Mouse (Mus musculus) myocyte (in vitro differentiated cells): ENCODE results near the gene Rnf207. TPM values are rescaled to one million over a fixed set of nuclear protein-coding genes. Genes with fewer than 3 reads are reported as not detected.

Experiments
- H3K27me3 ChIP-seq: one replicate; pipeline ENCODE4 v1.6.1; 2011; ENCODE audit not compliant: control insufficient read depth, insufficient read depth, insufficient read length
- H3K36me3 ChIP-seq: one replicate; pipeline ENCODE4 v1.6.1; 2011; ENCODE audit not compliant: control insufficient read depth, insufficient read depth
- H3K4me2 ChIP-seq: one replicate; pipeline ENCODE4 v1.6.1; 2011; ENCODE audit warnings: low read depth, control low read depth
- H3K4me3 ChIP-seq: one replicate; pipeline ENCODE4 v1.5.1; 2011; ENCODE audit warnings: mild to moderate bottlenecking, control low read depth, moderate library complexity
- H3K79me2 ChIP-seq: one replicate; pipeline ENCODE4 v1.6.1; 2011; ENCODE audit not compliant: control insufficient read depth, insufficient read depth
- H3ac ChIP-seq: one replicate; pipeline ENCODE4 v1.6.1; 2011; ENCODE audit not compliant: control insufficient read depth, insufficient read length
- CEBPB ChIP-seq: IDR thresholded peaks from 2 replicates; pipeline ENCODE4 v1.6.1; 2011; ENCODE audit warnings: mild to moderate bottlenecking, moderate library complexity; ENCODE audit not compliant: poor library complexity, insufficient read depth, severe bottlenecking
- E2F4 ChIP-seq: IDR thresholded peaks from one replicate; pipeline ENCODE4 v1.6.1; 2011; ENCODE audit warnings: mild to moderate bottlenecking, control low read depth, moderate library complexity; ENCODE audit not compliant: insufficient read depth
- MAX ChIP-seq: IDR thresholded peaks from one replicate; pipeline ENCODE4 v1.6.1; 2011; ENCODE audit warnings: low read depth, mild to moderate bottlenecking, control low read depth
- MYOD1 ChIP-seq, 3 experiments: IDR thresholded peaks; one replicate each; pipeline ENCODE4 v1.6.1; 2011; ENCODE audit warnings: control low read depth in 2 of 3, low read depth in 2 of 3, mild to moderate bottlenecking in 2 of 3, moderate library complexity in 1 of 3; ENCODE audit not compliant: insufficient read length in 2 of 3, control insufficient read depth in 1 of 3
- MYOG ChIP-seq, 3 experiments: IDR thresholded peaks; one replicate each; pipeline ENCODE4 v1.6.1; 2011; ENCODE audit warnings: control low read depth in 2 of 3, low read depth in 2 of 3, mild to moderate bottlenecking in 2 of 3; ENCODE audit not compliant: insufficient read length in 2 of 3, control insufficient read depth in 1 of 3, insufficient read depth in 1 of 3
- POLR2A ChIP-seq: IDR thresholded peaks from one replicate; pipeline ENCODE4 v1.6.1; 2011; ENCODE audit warnings: low read depth, mild to moderate bottlenecking, control low read depth, moderate library complexity; ENCODE audit not compliant: insufficient read length
- POLR2AphosphoS2 ChIP-seq: IDR thresholded peaks from one replicate; pipeline ENCODE4 v1.6.1; 2011; ENCODE audit warnings: low read depth, control low read depth; ENCODE audit not compliant: insufficient read length
- REST ChIP-seq: IDR thresholded peaks from one replicate; pipeline ENCODE4 v1.6.1; 2011; ENCODE audit warnings: mild to moderate bottlenecking, control low read depth, moderate library complexity; ENCODE audit not compliant: insufficient read depth, insufficient read length
- SRF ChIP-seq: IDR thresholded peaks from one replicate; pipeline ENCODE4 v1.6.1; 2011; ENCODE audit warnings: low read depth; ENCODE audit not compliant: control insufficient read depth, insufficient read length
- TCF12 ChIP-seq: IDR thresholded peaks from one replicate; pipeline ENCODE4 v1.6.1; 2011; ENCODE audit warnings: mild to moderate bottlenecking, control low read depth; ENCODE audit not compliant: poor library complexity, insufficient read depth, severe bottlenecking
- TCF3 ChIP-seq: IDR thresholded peaks from one replicate; pipeline ENCODE4 v1.6.1; 2011; ENCODE audit warnings: low read depth, control low read depth; ENCODE audit not compliant: insufficient read length
- USF1 ChIP-seq: IDR thresholded peaks from one replicate; pipeline ENCODE4 v1.6.1; 2011; ENCODE audit warnings: low read depth, mild to moderate bottlenecking, control low read depth, moderate library complexity
- polyA plus RNA-seq: library from polyadenylated mRNA; unstranded; fragments of >200 nt; fragmentation: generic; extraction: Trizol; gene quantifications from one replicate; pipeline ENCODE4 v1.2.1, GENCODE M21; 2012; ENCODE audit warnings: missing spikeins

Rnf207 gene
- polyA plus RNA-seq, 1 experiment, result 0.52 TPM

DNA sequence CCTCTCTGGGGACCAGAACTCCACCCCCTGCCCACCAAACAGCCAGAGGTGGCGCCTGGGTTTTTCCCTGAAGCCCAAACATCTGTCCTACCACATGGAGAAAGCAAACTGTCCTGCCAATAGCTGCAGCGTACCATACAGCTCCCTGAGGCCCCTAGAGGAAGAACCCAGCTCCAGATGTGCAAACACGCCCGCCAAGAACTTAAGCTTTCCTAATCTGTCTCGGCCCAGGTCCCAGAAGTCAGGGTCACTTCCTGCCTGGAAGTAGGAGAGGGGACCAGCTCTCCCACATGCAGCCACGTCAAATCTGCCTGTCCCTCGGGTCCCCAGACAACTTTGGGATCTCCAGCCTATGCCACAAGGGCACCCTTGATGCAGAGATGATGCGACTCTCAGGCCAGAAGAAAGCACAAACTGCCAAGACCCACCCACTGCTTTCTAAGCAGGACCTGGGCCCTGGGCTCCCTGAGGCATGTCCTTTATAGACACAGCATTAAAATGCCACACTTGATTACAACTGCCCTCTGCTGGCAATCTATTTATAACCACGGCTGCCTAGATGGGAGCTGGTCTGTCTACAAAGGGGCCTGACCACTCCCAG lies 46.2 kb downstream of the Rnf207 start:
- no peaks in the 10 kb centered on the region for H3K36me3 ChIP-seq
- peak overlapping the region; percentile 18 for H3K4me2 ChIP-seq
- TF ChIP-seq TCF12, result no peak
- no peak for TF ChIP-seq TCF3
- no peak for TF ChIP-seq E2F4
- TF ChIP-seq USF1, result no peak
- no peak for TF ChIP-seq POLR2A
- no peak for TF ChIP-seq MYOG (IDR thresholded peaks at IDR 0.05; ENCODE audit: control insufficient read depth in 1 of 3, insufficient read depth in 1 of 3, insufficient read length in 2 of 3, low read depth in 2 of 3)
- TF ChIP-seq REST, result no peak
- TF ChIP-seq POLR2AphosphoS2, result no peak
- TF ChIP-seq MAX, result no peak
- TF ChIP-seq MYOD1 (IDR thresholded peaks at IDR 0.05; ENCODE audit: control insufficient read depth in 1 of 3, insufficient read length in 2 of 3, low read depth in 2 of 3), result no peak
- TF ChIP-seq CEBPB, result no peak
- no peak for TF ChIP-seq SRF
- no peaks in the 10 kb centered on the region for H3K79me2 ChIP-seq
- no peak overlapping the region for H3K4me3 ChIP-seq
- no peaks in the 10 kb centered on the region for H3K27me3 ChIP-seq
- H3ac ChIP-seq, result no peak overlapping the region

DNA sequence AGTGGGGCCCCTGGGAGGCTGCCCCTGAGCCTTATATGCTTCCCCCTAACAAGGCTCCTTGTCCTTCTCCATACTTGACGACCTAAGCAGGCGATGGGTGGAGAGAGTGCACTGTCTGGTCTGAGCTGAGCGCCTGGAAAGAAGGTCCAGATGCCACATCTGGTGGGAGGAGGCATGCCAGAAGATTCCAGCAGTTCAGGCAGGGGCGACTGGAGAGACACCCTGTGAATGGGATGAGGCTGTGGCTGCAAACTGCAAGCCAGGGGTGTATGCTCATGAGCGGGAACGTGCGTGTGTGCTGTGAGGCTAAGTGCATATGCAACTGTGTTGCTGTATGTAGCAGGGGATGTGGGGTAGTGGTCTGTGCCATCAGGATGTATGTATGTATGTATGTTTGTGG lies 46.8 kb downstream of the Rnf207 start:
- Histone ChIP-seq H3ac (no peak overlapping the region), H3K27me3 (no peaks in the 10 kb centered on the region), H3K79me2 (no peaks in the 10 kb centered on the region), H3K36me3 (no peaks in the 10 kb centered on the region), H3K4me3 (no peak overlapping the region), H3K4me2 (no peak overlapping the region)
- TF ChIP-seq TCF12 (no peak), MYOG (IDR thresholded peaks at IDR 0.05; ENCODE audit: control insufficient read depth in 1 of 3, insufficient read depth in 1 of 3, insufficient read length in 2 of 3, low read depth in 2 of 3) (no peak), POLR2AphosphoS2 (no peak), REST (no peak), MAX (no peak), TCF3 (no peak), MYOD1 (IDR thresholded peaks at IDR 0.05; ENCODE audit: control insufficient read depth in 1 of 3, insufficient read length in 2 of 3, low read depth in 2 of 3) (no peak), CEBPB (no peak), POLR2A (no peak), E2F4 (no peak), USF1 (no peak), SRF (no peak)

DNA sequence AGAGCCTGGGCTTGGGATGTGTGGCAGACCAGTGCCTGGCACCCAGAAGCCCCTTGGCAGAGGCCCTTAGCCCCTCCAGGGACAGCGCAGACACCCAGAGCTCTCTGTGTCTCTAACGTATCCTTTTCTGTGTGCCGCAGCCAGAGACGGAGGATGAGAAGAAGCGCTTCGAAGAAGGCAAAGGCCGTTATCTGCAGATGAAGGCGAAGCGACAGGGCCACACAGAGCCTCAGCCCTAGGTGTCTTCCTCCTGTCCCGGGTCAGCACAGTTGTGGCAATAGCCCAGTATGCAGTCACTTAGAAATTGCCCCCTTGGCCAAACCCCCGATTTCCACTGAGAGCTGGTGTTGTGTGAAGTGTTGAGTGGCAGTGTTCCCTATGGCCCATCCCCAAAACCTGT lies 47.5 kb downstream of the Rnf207 start:
- Histone ChIP-seq H3ac (no peak overlapping the region), H3K79me2 (no peaks in the 10 kb centered on the region), H3K4me3 (no peak overlapping the region), H3K27me3 (no peaks in the 10 kb centered on the region), H3K36me3 (no peaks in the 10 kb centered on the region), H3K4me2 (no peak overlapping the region)
- no peak for TF ChIP-seq CEBPB
- TF ChIP-seq TCF3, result no peak
- no peak for TF ChIP-seq MYOD1 (IDR thresholded peaks at IDR 0.05; ENCODE audit: control insufficient read depth in 1 of 3, insufficient read length in 2 of 3, low read depth in 2 of 3)
- no peak for TF ChIP-seq USF1
- TF ChIP-seq TCF12, result no peak
- TF ChIP-seq POLR2A, result no peak
- TF ChIP-seq MAX, result no peak
- no peak for TF ChIP-seq MYOG (IDR thresholded peaks at IDR 0.05; ENCODE audit: control insufficient read depth in 1 of 3, insufficient read depth in 1 of 3, insufficient read length in 2 of 3, low read depth in 2 of 3)
- TF ChIP-seq SRF, result no peak
- no peak for TF ChIP-seq POLR2AphosphoS2
- TF ChIP-seq E2F4, result no peak
- TF ChIP-seq REST, result no peak

DNA sequence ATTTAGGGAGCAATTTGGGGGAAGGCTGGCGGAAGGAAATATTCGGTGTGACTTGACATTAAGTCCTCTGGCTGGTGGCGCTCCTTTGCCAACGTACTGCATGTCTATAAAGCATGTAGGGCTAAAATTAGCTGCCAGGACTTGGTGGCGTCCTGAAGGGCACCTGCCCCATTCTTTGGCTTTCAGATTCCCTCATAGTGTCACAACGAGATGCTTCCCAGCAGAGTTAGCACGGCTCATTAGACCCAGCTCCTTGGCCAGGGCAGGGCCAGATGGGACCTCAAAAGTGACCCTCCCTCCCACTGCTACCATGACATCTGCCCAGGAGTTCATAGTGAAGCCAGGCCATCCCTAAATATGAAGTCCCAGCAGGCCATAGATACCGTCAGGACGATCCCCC lies 48.2 kb downstream of the Rnf207 start:
- Histone ChIP-seq H3ac (no peak overlapping the region), H3K79me2 (no peaks in the 10 kb centered on the region), H3K4me3 (no peak overlapping the region), H3K4me2 (no peak overlapping the region), H3K36me3 (no peaks in the 10 kb centered on the region), H3K27me3 (no peaks in the 10 kb centered on the region)
- TF ChIP-seq CEBPB, result no peak
- no peak for TF ChIP-seq E2F4
- TF ChIP-seq USF1, result no peak
- TF ChIP-seq TCF3, result no peak
- no peak for TF ChIP-seq MYOD1 (IDR thresholded peaks at IDR 0.05; ENCODE audit: control insufficient read depth in 1 of 3, insufficient read length in 2 of 3, low read depth in 2 of 3)
- TF ChIP-seq REST, result no peak
- TF ChIP-seq MYOG (IDR thresholded peaks at IDR 0.05; ENCODE audit: control insufficient read depth in 1 of 3, insufficient read depth in 1 of 3, insufficient read length in 2 of 3, low read depth in 2 of 3), result no peak
- TF ChIP-seq TCF12, result no peak
- TF ChIP-seq MAX, result no peak
- TF ChIP-seq POLR2A, result no peak
